8 mouse cellular contexts compared by ENCODE assay signal in the genomic region with DNA sequence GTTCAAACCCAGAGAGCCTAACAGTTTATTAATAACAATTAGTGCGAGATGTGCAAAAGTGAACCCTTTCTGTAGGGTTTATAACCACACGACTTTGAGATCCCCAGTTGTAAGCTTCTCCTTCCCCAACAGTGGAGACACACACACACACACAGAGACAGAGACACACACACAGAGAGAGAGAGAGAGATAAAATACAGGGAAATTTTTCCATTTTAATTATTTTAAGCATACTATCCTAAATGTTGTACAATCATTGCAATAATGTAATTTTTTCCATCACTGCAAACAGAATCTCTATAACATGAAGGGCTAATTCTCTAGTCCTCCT. TPM values are rescaled to one million over a fixed set of nuclear protein-coding genes. Genes with fewer than 3 reads are reported as not detected.
DNase-seq lines count a peak whose midpoint lies in the region; ATAC-seq and TF ChIP-seq lines count a peak whose summit lies in the region.

No protein-coding gene starts in this region.

- 5% methylated on average over 2 of the region's 2 CpGs for WGBS in heart, embryonic 12.5 days
- WGBS in forebrain, embryonic 16.5 days: 3% methylated on average over 2 of the region's 2 CpGs
- WGBS in liver, embryonic 16.5 days (ENCODE audit: insufficient replicate concordance): 7% methylated on average over 2 of the region's 2 CpGs

- peak overlapping the region; percentile 53 for H3K4me3 ChIP-seq in heart, embryonic 12.5 days
- peak overlapping the region; percentile 74 for H3K4me3 ChIP-seq in E14TG2a.4 (replicated peaks; ENCODE audit: low read length)
- H3K4me3 ChIP-seq in forebrain, embryonic 16.5 days (replicated peaks; ENCODE audit: low read length): peak overlapping the region; percentile 57
- peak overlapping the region; percentile 72 for H3K4me3 ChIP-seq in liver, embryonic 16.5 days (ENCODE audit: low read depth, low read length)

- H3K4me1 ChIP-seq in heart, embryonic 12.5 days (replicated peaks): no peaks in the 10 kb centered on the region
- H3K4me1 ChIP-seq in E14TG2a.4 (replicated peaks; ENCODE audit: low read depth, low read length): peaks cover 7% of the 10 kb centered on the region; the same call in 1 of the 2 replicates
- H3K4me1 ChIP-seq in forebrain, embryonic 16.5 days (replicated peaks; ENCODE audit: control insufficient read depth, insufficient read depth, low read length): peaks cover 5% of the 10 kb centered on the region
- H3K4me1 ChIP-seq in liver, embryonic 16.5 days (ENCODE audit: control insufficient read depth, low read depth, low read length): peaks cover 9% of the 10 kb centered on the region

- peak overlapping the region; percentile 72 for H3K9ac ChIP-seq in heart, embryonic 12.5 days
- H3K9ac ChIP-seq in forebrain, embryonic 16.5 days (replicated peaks; ENCODE audit: low read depth, low read length): peak overlapping the region; percentile 68
- H3K9ac ChIP-seq in liver, embryonic 16.5 days (ENCODE audit: low read depth, low read length): peak overlapping the region; percentile 76

- H3K4me2 ChIP-seq in heart, embryonic 12.5 days: peak overlapping the region; percentile 59
- H3K4me2 ChIP-seq in forebrain, embryonic 16.5 days (ENCODE audit: low read length): peak overlapping the region; percentile 57
- peak overlapping the region; percentile 78 for H3K4me2 ChIP-seq in liver, embryonic 16.5 days (ENCODE audit: low read depth, low read length)

- no peaks in the 10 kb centered on the region for H3K27me3 ChIP-seq in heart, embryonic 12.5 days (replicated peaks)
- peaks cover 3% of the 10 kb centered on the region; the same call in 1 of the 2 replicates for H3K27me3 ChIP-seq in E14TG2a.4 (ENCODE audit: insufficient read depth, low read length)
- no peaks in the 10 kb centered on the region for H3K27me3 ChIP-seq in forebrain, embryonic 16.5 days (replicated peaks; ENCODE audit: control insufficient read depth, insufficient read depth, low read length)
- no peaks in the 10 kb centered on the region for H3K27me3 ChIP-seq in liver, embryonic 16.5 days (ENCODE audit: control insufficient read depth, insufficient read depth, low read depth, low read length)

- peak overlapping the region; percentile 86 for H3K27ac ChIP-seq in heart, embryonic 12.5 days (ENCODE audit: poor library complexity, severe bottlenecking)
- H3K27ac ChIP-seq in forebrain, embryonic 16.5 days (ENCODE audit: low read length): peak overlapping the region; percentile 86; the same call in 1 of the 2 replicates
- peak overlapping the region; percentile 88; the same call in 1 of the 2 replicates for H3K27ac ChIP-seq in liver, embryonic 16.5 days (ENCODE audit: low read length)

- no peak for DNase-seq in heart, postnatal 36 days
- DNase-seq in adrenal gland, postnatal 14 days: no peak

- H3K9me3 ChIP-seq in heart, embryonic 12.5 days (replicated peaks): no peaks in the 10 kb centered on the region
- H3K9me3 ChIP-seq in E14TG2a.4 (ENCODE audit: low read length): no peaks in the 10 kb centered on the region
- H3K9me3 ChIP-seq in forebrain, embryonic 16.5 days (ENCODE audit: control insufficient read depth, low read length): no peaks in the 10 kb centered on the region
- no peaks in the 10 kb centered on the region for H3K9me3 ChIP-seq in liver, embryonic 16.5 days (replicated peaks; ENCODE audit: control insufficient read depth, low read length)

- no peak for TF ChIP-seq CTCF in E14TG2a.4 (conservative IDR thresholded peaks at IDR 0.05; ENCODE audit: low read length)

- H3K36me3 ChIP-seq in heart, embryonic 12.5 days: no peaks in the 10 kb centered on the region
- no peaks in the 10 kb centered on the region for H3K36me3 ChIP-seq in E14TG2a.4 (ENCODE audit: insufficient read depth, low read length)
- H3K36me3 ChIP-seq in forebrain, embryonic 16.5 days (ENCODE audit: control insufficient read depth, insufficient read depth): no peaks in the 10 kb centered on the region
- H3K36me3 ChIP-seq in liver, embryonic 16.5 days (ENCODE audit: control insufficient read depth, insufficient read depth): no peaks in the 10 kb centered on the region

- ATAC-seq in heart, embryonic 12.5 days (ENCODE audit: insufficient number of reproducible peaks, low FRiP score): no peak
- ATAC-seq in forebrain, embryonic 16.5 days: peak; percentile 26; the same call in 1 of the 2 replicates
- ATAC-seq in liver, embryonic 16.5 days (ENCODE audit: low read depth): no peak
- ATAC-seq in erythroid progenitor cell, adult 5-6 weeks (replicated peaks; ENCODE audit: low FRiP score, poor library complexity, severe bottlenecking): no peak
- no peak for ATAC-seq in monocyte, adult 5-6 weeks (replicated peaks; ENCODE audit: insufficient number of reproducible peaks, low FRiP score, low TSS enrichment, poor library complexity, severe bottlenecking)

- intact Hi-C loops in heart, postnatal 36 days (cut with DNase I): loop anchor here (1.0 kb wide), 1 partner anchor 16 kb away; a partner anchor contains a TSS

RNA-seq across cellular contexts. Expression of a gene that starts 15.7 kb away (rescaled TPM):
- 122 and 124 TPM in 2 replicates for polyA plus RNA-seq in heart, embryonic 12.5 days (2016; fragmentation: Nextera tagmentation; extraction: Ambion mirVana)
- total RNA-seq in heart, postnatal 36 days (2021): 10 to 100 TPM; 65.6 to 68.0 TPM
- polyA plus RNA-seq in forebrain, embryonic 16.5 days (2015; fragmentation: Nextera tagmentation; extraction: Ambion mirVana): 209 and 217 TPM in 2 replicates
- polyA plus RNA-seq in liver, embryonic 16.5 days (2015; fragmentation: Nextera tagmentation; extraction: Ambion mirVana): 30.8 and 34.9 TPM in 2 replicates
- total RNA-seq in adrenal gland, postnatal 14 days (2021): 68.0 TPM in 2 replicates
- total RNA-seq in erythroid progenitor cell, adult 5-6 weeks (2015; ENCODE audit: low replicate concordance): 93.0 and 120 TPM in 2 replicates
- total RNA-seq in erythroid progenitor cell, adult 5-6 weeks (2017; ENCODE audit: low replicate concordance): 115 and 117 TPM in 2 replicates
- 94.9 to 99.8 TPM (median 95.1 TPM) in 3 replicates for total RNA-seq in monocyte, adult 5-6 weeks (2017)

RNA-seq across cellular contexts. Expression of a gene that starts 16.6 kb away (rescaled TPM):
- 74.3 and 76.2 TPM in 2 replicates for polyA plus RNA-seq in heart, embryonic 12.5 days (2016; fragmentation: Nextera tagmentation; extraction: Ambion mirVana)
- 10 to 100 TPM; 66.3 to 73.0 TPM for total RNA-seq in heart, postnatal 36 days (2021)
- polyA plus RNA-seq in forebrain, embryonic 16.5 days (2015; fragmentation: Nextera tagmentation; extraction: Ambion mirVana): 70.1 and 73.5 TPM in 2 replicates
- polyA plus RNA-seq in liver, embryonic 16.5 days (2015; fragmentation: Nextera tagmentation; extraction: Ambion mirVana): 37.4 and 38.8 TPM in 2 replicates
- total RNA-seq in adrenal gland, postnatal 14 days (2021): 59.8 and 60.9 TPM in 2 replicates
- 18.9 and 23.8 TPM in 2 replicates for total RNA-seq in erythroid progenitor cell, adult 5-6 weeks (2015; ENCODE audit: low replicate concordance)
- total RNA-seq in erythroid progenitor cell, adult 5-6 weeks (2017; ENCODE audit: low replicate concordance): 8.5 and 19.1 TPM in 2 replicates
- total RNA-seq in monocyte, adult 5-6 weeks (2017): 20.6 to 32.6 TPM (median 24.3 TPM) in 3 replicates

RNA-seq across cellular contexts. Expression of a gene that starts 54.6 kb away (rescaled TPM):
- 18.9 and 19.2 TPM in 2 replicates for polyA plus RNA-seq in heart, embryonic 12.5 days (2016; fragmentation: Nextera tagmentation; extraction: Ambion mirVana)
- 10 to 100 TPM; 17.1 to 17.4 TPM for total RNA-seq in heart, postnatal 36 days (2021)
- polyA plus RNA-seq in forebrain, embryonic 16.5 days (2015; fragmentation: Nextera tagmentation; extraction: Ambion mirVana): 10.1 and 12.3 TPM in 2 replicates
- polyA plus RNA-seq in liver, embryonic 16.5 days (2015; fragmentation: Nextera tagmentation; extraction: Ambion mirVana): 10.7 and 13.1 TPM in 2 replicates
- total RNA-seq in adrenal gland, postnatal 14 days (2021): 7.8 and 10.4 TPM in 2 replicates
- total RNA-seq in erythroid progenitor cell, adult 5-6 weeks (2015; ENCODE audit: low replicate concordance): 4.2 and 20.9 TPM in 2 replicates
- 3.9 and 6.8 TPM in 2 replicates for total RNA-seq in erythroid progenitor cell, adult 5-6 weeks (2017; ENCODE audit: low replicate concordance)
- 6.1 to 12.5 TPM (median 7.5 TPM) in 3 replicates for total RNA-seq in monocyte, adult 5-6 weeks (2017)
